Mouse (Mus musculus) retina, adult 2 months (tissue): ENCODE data around the gene Cx3cr1.

Experiments
- DNase-seq: peaks from one replicate; pipeline ENCODE4 v3.0.0-alpha.2; 2012; ENCODE audit warnings: low read depth, low spot score

Gene Cx3cr1

GRCm38 (mm10) chr9:119943326-119943725 is 126.4 kb downstream of the Cx3cr1 start:
- no peak for DNase-seq

- DNase-seq: no peak
Measured at GRCm38 (mm10) chr9:119941861-119942260, 127.8 kb downstream of the Cx3cr1 start.

- DNase-seq: no peak
Measured at GRCm38 (mm10) chr9:119941407-119941806, 128.3 kb downstream of the Cx3cr1 start.

- DNase-seq: no peak
Measured at GRCm38 (mm10) chr9:119939646-119940045, 130.0 kb downstream of the Cx3cr1 start.

- DNase-seq: no peak
Measured at GRCm38 (mm10) chr9:119938496-119938895, 131.2 kb downstream of the Cx3cr1 start.

GRCm38 (mm10) chr9:119937005-119937773 is 132.5 kb downstream of the Cx3cr1 start, which contains the start of the genes Gorasp1 and Ttc21a:
Gene Gorasp1 (minus strand): TSS chr9:119937565.
Gene Ttc21a (plus strand): TSS chr9:119937606.
- DNase-seq: peak; percentile 79

- no peak for DNase-seq
Measured at GRCm38 (mm10) chr9:119933675-119934074, 136.0 kb downstream of the Cx3cr1 start.

GRCm38 (mm10) chr9:119932358-119932757 is 137.3 kb downstream of the Cx3cr1 start:
- no peak for DNase-seq

GRCm38 (mm10) chr9:119926497-119926896 is 143.2 kb downstream of the Cx3cr1 start:
- no peak for DNase-seq

- DNase-seq: no peak
Measured at GRCm38 (mm10) chr9:119925729-119926128, 143.9 kb downstream of the Cx3cr1 start.

GRCm38 (mm10) chr9:119925120-119925657 is 144.5 kb downstream of the Cx3cr1 start:
- no peak for DNase-seq

- no peak for DNase-seq
Measured at GRCm38 (mm10) chr9:119923462-119923861, 146.2 kb downstream of the Cx3cr1 start.

- DNase-seq: no peak
Measured at GRCm38 (mm10) chr9:119919858-119920257, 149.8 kb downstream of the Cx3cr1 start.

- DNase-seq: no peak
Measured at GRCm38 (mm10) chr9:119913087-119913838, 156.4 kb downstream of the Cx3cr1 start.

GRCm38 (mm10) chr9:119909931-119910330 is 159.7 kb downstream of the Cx3cr1 start:
- DNase-seq: no peak

GRCm38 (mm10) chr9:119908708-119909107 is 161.0 kb downstream of the Cx3cr1 start:
- no peak for DNase-seq

GRCm38 (mm10) chr9:119902410-119903151 is 167.1 kb downstream of the Cx3cr1 start:
- no peak for DNase-seq

- DNase-seq: no peak
Measured at GRCm38 (mm10) chr9:119899446-119899845, 170.2 kb downstream of the Cx3cr1 start.

- DNase-seq: no peak
Measured at GRCm38 (mm10) chr9:119895040-119895721, 174.5 kb downstream of the Cx3cr1 start.

- DNase-seq: peak; percentile 98
Measured at GRCm38 (mm10) chr9:119894339-119895009, 175.2 kb downstream of the Cx3cr1 start, which contains the start of gene Wdr48. Gene Wdr48 (plus strand): TSS chr9:119894878.
